ENCODE assay signal across 8 mouse cellular contexts in the genomic region with DNA sequence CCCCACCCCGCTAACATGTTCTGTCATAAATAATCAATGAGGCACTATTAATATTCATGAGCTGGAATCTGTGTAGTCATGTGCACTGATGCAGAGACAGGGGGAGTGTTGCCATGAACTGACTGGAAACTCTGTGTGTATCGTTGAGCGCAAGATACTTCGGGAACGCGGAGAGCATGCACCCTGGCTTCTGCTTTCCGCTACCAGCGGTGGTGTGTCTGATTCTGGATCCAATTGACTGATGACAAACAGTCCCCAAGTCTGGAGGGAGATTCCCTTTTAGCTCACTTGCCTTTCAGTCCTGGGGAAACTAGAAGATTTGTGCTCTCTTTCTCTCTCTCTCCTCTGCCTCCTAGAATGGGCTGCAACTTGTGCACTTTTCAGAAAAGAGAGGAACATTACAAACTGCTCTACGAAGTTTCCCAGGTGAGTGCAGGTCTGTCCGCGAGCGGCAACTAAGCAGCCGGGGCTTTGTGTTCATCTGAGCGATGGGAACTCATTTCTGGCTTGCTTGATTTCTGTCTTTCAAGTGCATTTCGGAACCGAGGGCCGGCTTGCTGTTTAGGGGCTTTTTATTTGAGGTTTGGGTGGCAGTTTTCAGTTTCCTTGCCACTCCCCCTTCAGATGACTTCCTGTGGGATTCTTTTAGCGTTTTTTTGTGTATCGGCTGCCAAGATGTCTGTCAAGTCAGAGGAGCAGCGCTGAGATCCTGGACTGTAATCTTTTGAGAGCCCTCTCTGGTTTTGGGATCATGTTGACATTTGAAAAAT.
A peak's percentile ranks its signal among the peaks of the same experiment; 100 is the strongest.
DNase-seq lines count a peak whose midpoint lies in the region; ATAC-seq and TF ChIP-seq lines count a peak whose summit lies in the region.

No protein-coding gene starts in this region.

- H3K27ac ChIP-seq in gastrocnemius, adult 2 months, result no peak overlapping the region
- H3K27ac ChIP-seq in forebrain, embryonic 16.5 days (ENCODE audit: low read length), result peak overlapping the region; percentile 84
- peak overlapping the region; percentile 29; the same call in 1 of the 2 replicates for H3K27ac ChIP-seq in kidney, embryonic 16.5 days (ENCODE audit: low read length)
- peak overlapping the region; percentile 59 for H3K27ac ChIP-seq in midbrain, postnatal 0 days (ENCODE audit: low read depth, low read length)

- H3K4me1 ChIP-seq in forebrain, embryonic 16.5 days (replicated peaks; ENCODE audit: control insufficient read depth, insufficient read depth, low read length), result peaks cover 31% of the 10 kb centered on the region
- H3K4me1 ChIP-seq in kidney, embryonic 16.5 days (ENCODE audit: insufficient read depth, low read length), result peaks cover 14% of the 10 kb centered on the region
- H3K4me1 ChIP-seq in midbrain, postnatal 0 days (ENCODE audit: insufficient read depth, low read length), result no peaks in the 10 kb centered on the region

- peak overlapping the region; percentile 53 for H3K4me3 ChIP-seq in gastrocnemius, adult 2 months
- H3K4me3 ChIP-seq in forebrain, embryonic 16.5 days (replicated peaks; ENCODE audit: low read length), result peak overlapping the region; percentile 45
- H3K4me3 ChIP-seq in kidney, embryonic 16.5 days (ENCODE audit: low read length), result peak overlapping the region; percentile 44
- H3K4me3 ChIP-seq in midbrain, postnatal 0 days (ENCODE audit: low read depth, low read length), result peak overlapping the region; percentile 49

- H3K4me2 ChIP-seq in forebrain, embryonic 16.5 days (ENCODE audit: low read length), result peak overlapping the region; percentile 71
- peak overlapping the region; percentile 61 for H3K4me2 ChIP-seq in kidney, embryonic 16.5 days (replicated peaks; ENCODE audit: low read depth, low read length)
- H3K4me2 ChIP-seq in midbrain, postnatal 0 days (ENCODE audit: low read depth, low read length, poor library complexity, severe bottlenecking), result peak overlapping the region; percentile 61

- no peaks in the 10 kb centered on the region for H3K27me3 ChIP-seq in forebrain, embryonic 16.5 days (replicated peaks; ENCODE audit: control insufficient read depth, insufficient read depth, low read length)
- no peaks in the 10 kb centered on the region for H3K27me3 ChIP-seq in kidney, embryonic 16.5 days (ENCODE audit: insufficient read depth, low read length)
- no peaks in the 10 kb centered on the region for H3K27me3 ChIP-seq in midbrain, postnatal 0 days (ENCODE audit: insufficient read depth, low read length)

- ATAC-seq in forebrain, embryonic 16.5 days, result peak; percentile 89
- no peak for ATAC-seq in kidney, embryonic 16.5 days (ENCODE audit: low FRiP score, low TSS enrichment)
- peak; percentile 81 for ATAC-seq in midbrain, postnatal 0 days (ENCODE audit: low FRiP score)

- intact Hi-C loops in gastrocnemius, adult 2 months (cut with DNase I), result no loop called here
- intact Hi-C loops in gastrocnemius, postnatal 14 days (cut with DNase I; ENCODE audit: low total_unique reads), result no loop called here

- no peak for TF ChIP-seq CTCF in gastrocnemius, adult 2 months (IDR thresholded peaks at IDR 0.05)
- TF ChIP-seq CTCF in midbrain, postnatal 0 days (IDR thresholded peaks at IDR 0.05), result peak; percentile 52

- WGBS in forebrain, embryonic 16.5 days, result under 1% methylated on average over 20 of the region's 20 CpGs
- WGBS in kidney, embryonic 16.5 days, result 2% methylated on average over 20 of the region's 20 CpGs
- under 1% methylated on average over 20 of the region's 20 CpGs for WGBS in midbrain, postnatal 0 days

- H3K9ac ChIP-seq in forebrain, embryonic 16.5 days (replicated peaks; ENCODE audit: low read depth, low read length), result peak overlapping the region; percentile 49
- H3K9ac ChIP-seq in kidney, embryonic 16.5 days (replicated peaks; ENCODE audit: low read length), result peak overlapping the region; percentile 50
- H3K9ac ChIP-seq in midbrain, postnatal 0 days (replicated peaks; ENCODE audit: low read length, poor library complexity, severe bottlenecking), result peak overlapping the region; percentile 50; the same call in 1 of the 2 replicates

- H3K9me3 ChIP-seq in forebrain, embryonic 16.5 days (ENCODE audit: control insufficient read depth, low read length), result no peaks in the 10 kb centered on the region
- no peaks in the 10 kb centered on the region for H3K9me3 ChIP-seq in kidney, embryonic 16.5 days (ENCODE audit: low read length)
- H3K9me3 ChIP-seq in midbrain, postnatal 0 days (ENCODE audit: low read length), result no peaks in the 10 kb centered on the region

- H3K36me3 ChIP-seq in forebrain, embryonic 16.5 days (ENCODE audit: control insufficient read depth, insufficient read depth), result no peaks in the 10 kb centered on the region
- H3K36me3 ChIP-seq in kidney, embryonic 16.5 days (ENCODE audit: insufficient read depth, low read length), result no peaks in the 10 kb centered on the region
- no peaks in the 10 kb centered on the region for H3K36me3 ChIP-seq in midbrain, postnatal 0 days (ENCODE audit: insufficient read depth, low read length)

- no peak for DNase-seq in gastrocnemius, adult 2 months
- DNase-seq in gastrocnemius, postnatal 14 days, result no peak
- peak; percentile 5 for DNase-seq in ZHBTc4 (ENCODE audit: low read depth, low spot score)
- peak; percentile 79 for DNase-seq in midbrain, postnatal 0 days (ENCODE audit: low spot score)
- no peak for DNase-seq in ovary, postnatal 14 days (ENCODE audit: low spot score)
- DNase-seq in gastrocnemius, postnatal 10 days, result no peak

Comparison
In these comparisons a context has a peak if more than half of its experiments do, and no peak if none do; other contexts are left out.
1. DNase-seq: peak in ZHBTc4 (single experiment) and midbrain, postnatal 0 days (single experiment); none in gastrocnemius, adult 2 months (single experiment), gastrocnemius, postnatal 14 days (single experiment), ovary, postnatal 14 days (single experiment) and gastrocnemius, postnatal 10 days (single experiment).
2. Peak in every context shown above with its lines, with median percentiles within 50 percentile points of each other: H3K4me3 ChIP-seq, H3K4me2 ChIP-seq and H3K9ac ChIP-seq.